Mouse (Mus musculus): ENCODE results near the gene Ndufb10. TPM values are rescaled to one million over a fixed set of nuclear protein-coding genes. Genes with fewer than 3 reads are reported as not detected.

The Ndufb10 gene
- polyA plus RNA-seq, 1 experiment from 2014 or later, result 290 TPM

DNA sequence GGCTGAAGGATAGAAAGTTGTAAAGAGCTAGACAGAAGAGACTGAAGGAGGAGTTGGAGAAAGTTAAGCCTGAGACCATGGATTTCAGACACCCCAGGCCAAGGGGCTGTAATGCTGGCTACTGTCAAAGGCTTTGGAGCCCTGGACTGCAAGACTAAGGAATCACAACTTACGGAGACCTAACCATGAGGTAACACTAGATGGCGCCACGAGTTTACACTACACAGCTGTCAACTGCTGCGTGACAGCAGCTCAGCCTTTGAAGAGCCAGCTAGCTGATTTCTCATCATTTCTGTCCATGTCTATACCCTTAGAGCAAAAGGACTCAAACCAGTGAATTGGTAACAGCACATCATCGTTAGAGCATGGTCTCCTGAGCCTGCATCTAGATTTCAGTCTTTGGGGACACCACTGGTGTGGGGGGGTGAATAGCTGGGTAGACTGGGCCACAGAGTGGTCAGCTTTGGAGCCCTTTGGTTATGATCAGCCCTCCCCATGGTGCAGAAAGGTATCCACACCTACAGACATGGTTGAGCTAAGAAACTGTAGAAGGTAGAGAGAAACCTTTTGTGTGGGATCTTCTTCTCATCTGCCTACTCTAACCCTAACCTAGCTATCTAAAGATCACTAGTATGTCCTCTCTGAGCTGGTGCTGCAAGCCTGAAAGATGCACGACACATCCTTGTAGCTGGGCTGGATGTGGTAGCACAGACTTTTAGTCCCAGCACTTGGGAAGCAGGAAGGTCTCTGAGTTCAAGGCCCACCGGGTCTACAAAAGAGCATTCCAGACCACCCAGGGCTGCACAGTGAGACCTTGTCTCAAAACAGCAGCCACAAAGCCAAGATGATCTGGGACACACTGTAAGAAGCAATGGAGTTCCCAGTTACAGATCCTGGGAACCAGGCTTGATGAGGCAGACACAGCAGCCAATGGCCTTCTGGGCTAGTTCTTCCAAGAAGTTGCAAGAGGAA, 21.5 kb upstream of the Ndufb10 start:
- peaks cover 24% of the 10 kb centered on the region for H3K27me3 ChIP-seq
- no peaks in the 10 kb centered on the region for H3K36me3 ChIP-seq
- H3K4me1 ChIP-seq (replicated peaks), result 0 out of 2 replicates have a peak, but pooled peaks cover 2% of the 10 kb centered on the region
- no peak overlapping the region for H3K4me2 ChIP-seq
- no peak overlapping the region for H3K4me3 ChIP-seq
- no peak overlapping the region for H3K27ac ChIP-seq (replicated peaks)
- WGBS, result 17% methylated on average over 7 of the region's 7 CpGs
- H3K9me3 ChIP-seq, result no peaks in the 10 kb centered on the region
- no peak overlapping the region for H3K9ac ChIP-seq
- ATAC-seq (ENCODE audit: low FRiP score, low read depth), result peak; percentile 86

DNA sequence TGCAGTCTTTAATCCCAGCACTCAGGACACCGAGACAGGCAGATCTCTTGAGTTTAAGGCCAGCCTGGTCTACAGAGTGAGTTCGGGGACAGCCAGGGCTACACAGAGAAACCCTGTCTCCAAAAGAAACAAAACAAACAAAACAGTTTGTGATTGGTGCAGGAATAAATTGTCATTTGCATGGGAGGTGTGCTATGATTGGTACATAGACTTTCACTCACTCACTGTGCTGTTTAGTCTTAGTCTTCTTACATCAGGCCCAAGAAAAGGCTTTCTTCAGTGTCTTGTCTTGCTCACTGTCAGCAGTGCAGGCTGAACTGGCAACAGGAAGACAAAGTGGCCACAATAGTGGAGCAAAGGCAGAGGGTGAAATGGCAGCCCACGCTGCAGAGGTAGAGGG, 20.1 kb upstream of the Ndufb10 start:
- Histone ChIP-seq H3K4me1 (replicated peaks) (0 out of 2 replicates have a peak, but pooled peaks cover 2% of the 10 kb centered on the region), H3K36me3 (no peaks in the 10 kb centered on the region), H3K9ac (no peak overlapping the region), H3K4me3 (no peak overlapping the region), H3K9me3 (no peaks in the 10 kb centered on the region), H3K27ac (replicated peaks) (no peak overlapping the region), H3K4me2 (no peak overlapping the region), H3K27me3 (peaks cover 13% of the 10 kb centered on the region)
- 64% methylated on average over 3 of the region's 3 CpGs for WGBS
- no peak for ATAC-seq (ENCODE audit: low FRiP score, low read depth)

DNA sequence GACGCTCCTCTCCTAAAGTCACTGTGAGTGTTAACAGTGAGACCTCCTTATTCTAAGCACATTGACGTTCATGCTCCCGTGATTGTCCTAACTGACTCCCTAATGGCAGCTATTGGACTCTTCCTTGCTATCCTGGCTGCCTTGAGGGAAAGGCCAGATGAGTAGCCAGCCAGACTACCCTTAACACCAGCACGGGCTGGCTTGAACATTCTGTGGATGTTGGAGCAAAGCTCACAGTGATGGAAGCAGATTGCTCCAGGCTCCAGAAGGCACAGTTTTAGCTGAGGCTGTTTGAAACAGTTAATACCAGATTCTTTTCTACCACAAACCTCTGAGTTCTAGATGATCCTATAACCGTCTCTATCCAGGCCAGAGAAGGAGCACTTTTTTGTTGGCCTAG, 19.6 kb upstream of the Ndufb10 start:
- Histone ChIP-seq H3K9ac (no peak overlapping the region), H3K4me2 (no peak overlapping the region), H3K27ac (replicated peaks) (no peak overlapping the region), H3K4me3 (no peak overlapping the region), H3K9me3 (no peaks in the 10 kb centered on the region), H3K36me3 (no peaks in the 10 kb centered on the region), H3K4me1 (replicated peaks) (0 out of 2 replicates have a peak, but pooled peaks cover 2% of the 10 kb centered on the region), H3K27me3 (peaks cover 8% of the 10 kb centered on the region)
- ATAC-seq (ENCODE audit: low FRiP score, low read depth), result no peak
- 77% methylated on average over 5 of the region's 5 CpGs for WGBS

DNA sequence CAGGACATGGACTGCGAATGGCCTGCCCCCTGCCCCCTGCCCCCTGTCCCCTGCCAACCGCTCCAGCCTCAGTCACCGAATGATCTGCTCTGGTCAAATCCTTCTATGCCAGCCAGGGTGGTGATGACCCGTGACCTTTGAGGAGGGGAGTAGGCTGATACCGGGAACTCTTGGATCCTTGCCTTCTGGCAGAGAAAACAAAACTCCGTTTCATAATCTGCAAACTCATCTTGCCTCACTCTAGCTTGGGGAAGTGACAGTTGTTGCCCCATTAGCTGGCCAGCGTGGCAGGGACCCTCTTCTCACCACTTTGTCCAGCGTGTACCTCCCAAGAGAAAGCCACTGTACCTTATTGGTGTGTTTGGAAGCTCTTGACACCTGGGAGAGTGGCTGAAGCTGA, 18.0 kb upstream of the Ndufb10 start:
- no peak overlapping the region for H3K27ac ChIP-seq (replicated peaks)
- H3K4me3 ChIP-seq, result no peak overlapping the region
- no peaks in the 10 kb centered on the region for H3K36me3 ChIP-seq
- H3K4me2 ChIP-seq, result no peak overlapping the region
- 77% methylated on average over 8 of the region's 8 CpGs for WGBS
- peaks cover 2% of the 10 kb centered on the region; the same call in 1 of the 2 replicates for H3K4me1 ChIP-seq (replicated peaks)
- no peak for ATAC-seq (ENCODE audit: low FRiP score, low read depth)
- no peaks in the 10 kb centered on the region for H3K9me3 ChIP-seq
- H3K27me3 ChIP-seq, result peaks cover 4% of the 10 kb centered on the region; the same call in 1 of the 2 replicates
- no peak overlapping the region for H3K9ac ChIP-seq

DNA sequence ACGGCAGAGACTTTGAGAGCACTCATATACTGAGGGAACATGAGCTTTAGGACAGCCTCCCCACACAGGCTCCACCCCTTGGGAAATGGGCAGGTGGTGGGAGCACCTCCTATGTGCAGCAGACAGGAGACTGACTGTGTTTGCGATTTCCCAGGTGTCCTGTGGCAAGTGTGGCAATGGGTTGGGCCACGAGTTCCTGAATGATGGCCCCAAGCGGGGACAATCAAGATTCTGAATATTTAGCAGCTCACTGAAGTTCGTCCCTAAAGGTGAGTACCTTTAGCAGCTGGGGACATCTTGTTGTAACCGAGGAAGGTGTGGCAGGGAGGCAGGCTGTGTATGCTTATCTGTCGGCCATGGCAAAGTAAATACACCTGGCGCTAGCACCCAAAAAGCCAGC, 15.6 kb upstream of the Ndufb10 start:
- no peak overlapping the region for H3K4me2 ChIP-seq
- no peak overlapping the region for H3K4me3 ChIP-seq
- WGBS, result 86% methylated on average over 8 of the region's 8 CpGs
- no peak overlapping the region for H3K9ac ChIP-seq
- no peaks in the 10 kb centered on the region for H3K36me3 ChIP-seq
- H3K27ac ChIP-seq (replicated peaks), result no peak overlapping the region
- no peak for ATAC-seq (ENCODE audit: low FRiP score, low read depth)
- no peaks in the 10 kb centered on the region for H3K27me3 ChIP-seq
- H3K4me1 ChIP-seq (replicated peaks), result peaks cover 16% of the 10 kb centered on the region
- H3K9me3 ChIP-seq, result no peaks in the 10 kb centered on the region

DNA sequence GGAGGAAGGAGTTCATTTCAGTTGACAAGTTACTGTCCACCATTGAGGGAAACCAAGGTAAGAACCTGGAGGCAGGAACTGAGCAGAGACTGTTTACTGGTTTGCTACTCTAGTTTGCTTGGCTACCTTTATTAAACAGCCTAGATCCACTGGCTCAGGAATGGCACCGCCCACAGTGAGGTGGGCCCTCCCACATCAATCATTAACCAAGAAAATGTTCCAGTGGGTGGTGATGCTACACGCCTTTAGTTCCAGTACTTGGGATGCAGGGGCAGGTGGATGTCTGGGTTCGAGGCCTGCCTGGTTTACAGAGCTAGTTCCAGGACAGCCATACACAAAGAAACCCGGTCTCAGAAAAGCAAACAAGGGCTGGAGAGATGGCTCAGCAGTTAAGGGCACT, 14.0 kb upstream of the Ndufb10 start:
- H3K36me3 ChIP-seq, result no peaks in the 10 kb centered on the region
- ATAC-seq (ENCODE audit: low FRiP score, low read depth), result no peak
- no peaks in the 10 kb centered on the region for H3K9me3 ChIP-seq
- H3K27ac ChIP-seq (replicated peaks), result no peak overlapping the region
- H3K4me2 ChIP-seq, result no peak overlapping the region
- peaks cover 16% of the 10 kb centered on the region for H3K4me1 ChIP-seq (replicated peaks)
- H3K9ac ChIP-seq, result no peak overlapping the region
- WGBS, result 81% methylated on average over 4 of the region's 4 CpGs
- no peak overlapping the region for H3K4me3 ChIP-seq
- no peaks in the 10 kb centered on the region for H3K27me3 ChIP-seq

DNA sequence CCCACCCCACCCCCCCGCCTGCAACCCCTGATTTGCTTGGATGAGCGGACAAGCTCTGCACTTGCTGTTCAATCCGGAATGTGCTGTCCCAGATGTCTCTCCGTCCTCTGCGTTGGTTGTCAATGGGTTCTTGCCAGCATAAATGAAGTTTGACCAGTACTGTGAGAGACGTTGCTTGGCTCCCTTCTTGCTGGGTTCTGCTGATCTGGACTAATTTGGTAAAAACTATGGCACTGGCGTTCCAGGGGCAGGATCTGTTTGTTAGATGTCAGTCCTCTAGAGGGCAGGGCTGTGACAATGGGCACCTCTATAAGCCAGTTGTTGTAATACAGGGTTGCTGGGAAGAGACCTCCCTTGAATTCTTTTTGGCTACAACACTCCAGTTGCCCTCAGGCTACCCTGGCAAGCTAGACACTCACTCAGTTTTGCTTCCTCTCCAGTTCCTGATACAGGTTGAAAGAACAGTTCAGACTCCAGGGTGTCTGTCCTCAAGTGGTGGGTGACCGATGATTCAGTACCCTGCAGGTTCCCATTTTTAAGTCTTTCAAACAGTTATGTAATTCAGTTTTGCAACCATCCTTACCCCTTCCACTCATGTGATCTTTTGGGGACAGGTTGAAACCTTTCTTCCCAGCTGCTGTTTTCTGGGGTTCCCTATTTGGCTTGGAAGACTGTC, 13.0 kb upstream of the Ndufb10 start:
- no peak for ATAC-seq (ENCODE audit: low FRiP score, low read depth)
- peak overlapping the region; percentile 60 for H3K4me3 ChIP-seq
- no peak overlapping the region for H3K27ac ChIP-seq (replicated peaks)
- H3K27me3 ChIP-seq, result no peaks in the 10 kb centered on the region
- H3K9me3 ChIP-seq, result no peaks in the 10 kb centered on the region
- peaks cover 16% of the 10 kb centered on the region for H3K4me1 ChIP-seq (replicated peaks)
- peak overlapping the region; percentile 67 for H3K9ac ChIP-seq
- no peaks in the 10 kb centered on the region for H3K36me3 ChIP-seq
- peak overlapping the region; percentile 95 for H3K4me2 ChIP-seq
- 19% methylated on average over 8 of the region's 8 CpGs for WGBS

DNA sequence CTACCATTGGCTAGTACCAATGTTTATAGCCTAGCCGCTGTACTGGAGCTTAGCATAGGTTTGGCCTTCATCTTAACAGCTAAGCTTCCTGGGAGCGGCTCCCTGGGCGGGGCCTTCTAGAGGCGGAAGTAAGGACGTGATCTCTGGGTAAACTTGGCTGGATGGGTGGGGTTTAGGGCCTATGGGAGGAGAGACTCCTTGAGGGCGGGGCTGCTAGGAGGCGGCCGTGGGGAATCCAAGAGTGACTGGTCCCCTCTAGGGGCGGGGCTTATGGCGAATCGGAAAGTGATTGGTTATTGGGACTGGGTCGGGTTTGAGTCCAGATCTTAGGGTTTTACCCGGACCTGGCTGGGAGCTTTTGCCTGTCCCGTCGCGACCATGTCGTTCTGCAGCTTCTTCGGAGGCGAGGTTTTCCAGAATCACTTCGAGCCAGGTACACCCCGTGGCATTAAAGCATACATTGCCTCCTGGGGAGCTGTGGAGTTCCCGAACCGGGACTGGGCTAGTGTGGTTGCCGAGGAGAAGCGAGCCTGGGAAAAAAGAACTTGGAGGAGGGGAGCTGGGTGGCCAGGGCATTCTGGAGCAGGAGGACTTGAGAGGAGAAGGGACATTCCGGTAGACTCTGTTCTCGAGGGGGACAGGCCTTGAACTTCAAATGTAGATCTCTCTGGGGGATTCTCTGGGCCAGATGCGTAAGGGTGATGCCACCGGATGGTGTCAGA, 12.2 kb upstream of the Ndufb10 start, which contains the start of gene Msrb1:
Gene Msrb1, plus strand, starts transcription at position 313 of the 722 bp plus-strand sequence.
- no peaks in the 10 kb centered on the region for H3K36me3 ChIP-seq
- peak within 1 kb of the TSS; percentile 60 for H3K4me3 ChIP-seq
- H3K4me2 ChIP-seq, result peak within 1 kb of the TSS; percentile 95
- no peaks in the 10 kb centered on the region for H3K27me3 ChIP-seq
- H3K27ac ChIP-seq (replicated peaks), result peak within 1 kb of the TSS; percentile 67
- H3K9me3 ChIP-seq, result no peaks in the 10 kb centered on the region
- ATAC-seq (ENCODE audit: low FRiP score, low read depth), result peak; percentile 95
- peak within 1 kb of the TSS; percentile 67 for H3K9ac ChIP-seq
- 2% methylated on average over 29 of the region's 29 CpGs for WGBS
- peaks cover 16% of the 10 kb centered on the region for H3K4me1 ChIP-seq (replicated peaks)

DNA sequence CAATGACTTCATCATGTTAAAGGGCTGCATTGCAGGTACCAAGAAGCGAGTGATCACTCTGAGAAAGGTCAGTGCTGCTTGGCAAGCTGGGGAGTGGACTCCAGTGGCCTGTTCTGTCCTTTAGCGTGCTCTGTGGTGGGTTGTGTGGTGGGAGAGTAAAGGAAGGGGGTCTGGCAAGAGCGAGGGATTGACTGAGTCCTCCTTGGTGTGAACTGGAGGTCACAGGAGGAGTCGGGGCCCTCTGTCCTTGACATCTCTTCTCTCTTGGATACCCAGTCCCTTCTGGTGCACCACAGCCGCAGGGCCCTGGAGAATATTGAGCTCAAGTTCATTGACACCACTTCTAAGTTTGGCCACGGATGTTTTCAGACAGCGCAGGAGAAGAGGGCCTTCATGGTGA, 11.2 kb upstream of the Ndufb10 start:
- 84% methylated on average over 7 of the region's 7 CpGs for WGBS
- no peak for ATAC-seq (ENCODE audit: low FRiP score, low read depth)
- H3K4me3 ChIP-seq, result no peak overlapping the region

DNA sequence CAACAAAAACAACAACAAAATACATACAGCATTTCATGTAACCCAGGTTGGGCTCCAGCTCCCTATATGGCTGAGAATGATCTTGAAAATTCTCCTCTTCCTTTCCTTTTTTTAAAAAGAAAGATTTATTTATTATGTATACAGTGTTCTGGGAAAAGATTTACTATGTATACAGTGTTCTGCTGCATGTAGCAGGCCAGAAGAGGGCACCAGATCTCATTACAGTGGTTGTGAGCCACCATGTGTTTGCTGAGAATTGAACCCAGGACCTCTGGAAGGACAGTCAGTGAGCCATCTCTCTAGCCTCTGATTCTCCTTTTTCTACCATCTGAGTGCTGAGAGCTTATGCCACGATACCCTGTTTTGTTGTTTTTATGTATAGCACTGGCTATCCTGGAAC, 10.2 kb upstream of the Ndufb10 start:
- Histone ChIP-seq H3K36me3 (no peaks in the 10 kb centered on the region), H3K9ac (no peak overlapping the region), H3K27me3 (no peaks in the 10 kb centered on the region), H3K27ac (replicated peaks) (no peak overlapping the region), H3K4me1 (replicated peaks) (peaks cover 16% of the 10 kb centered on the region), H3K4me3 (no peak overlapping the region), H3K4me2 (no peak overlapping the region), H3K9me3 (no peaks in the 10 kb centered on the region)
- 97% methylated on average over 1 of the region's 1 CpGs for WGBS
- ATAC-seq (ENCODE audit: low FRiP score, low read depth), result no peak

More for the DNA sequence above, 11.2 kb upstream of the Ndufb10 start:
- Histone ChIP-seq H3K27ac (replicated peaks) (no peak overlapping the region), H3K36me3 (no peaks in the 10 kb centered on the region), H3K9me3 (no peaks in the 10 kb centered on the region), H3K27me3 (no peaks in the 10 kb centered on the region), H3K4me2 (no peak overlapping the region), H3K4me1 (replicated peaks) (peaks cover 16% of the 10 kb centered on the region), H3K9ac (no peak overlapping the region)

DNA sequence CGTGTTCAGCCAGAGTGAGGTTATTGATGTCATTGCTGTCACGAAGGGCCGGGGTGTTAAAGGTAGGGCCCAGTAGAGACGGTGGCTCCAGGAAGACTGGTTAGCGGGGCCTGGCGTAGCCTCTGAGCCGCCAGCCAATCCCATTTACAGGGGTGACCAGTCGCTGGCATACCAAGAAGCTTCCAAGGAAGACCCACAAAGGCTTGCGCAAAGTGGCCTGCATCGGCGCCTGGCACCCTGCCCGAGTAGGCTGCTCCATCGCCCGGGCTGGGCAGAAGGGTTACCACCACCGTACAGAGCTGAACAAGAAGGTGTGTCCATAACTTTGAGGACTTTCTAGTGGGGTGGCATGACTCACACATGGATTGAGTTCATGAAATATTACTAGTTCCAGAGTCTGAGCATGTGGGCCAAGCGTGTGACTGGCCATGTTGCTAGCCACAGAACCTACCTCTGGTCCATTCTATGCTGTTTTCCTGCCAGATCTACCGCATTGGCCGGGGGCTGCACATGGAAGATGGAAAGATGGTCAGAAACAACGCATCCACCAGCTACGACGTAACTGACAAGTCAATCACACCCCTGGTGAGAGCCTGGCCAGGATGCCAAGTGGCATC, 9.3 kb upstream of the Ndufb10 start:
- no peak overlapping the region for H3K27ac ChIP-seq (replicated peaks)
- H3K27me3 ChIP-seq, result no peaks in the 10 kb centered on the region
- H3K4me2 ChIP-seq, result no peak overlapping the region
- ATAC-seq (ENCODE audit: low FRiP score, low read depth), result no peak
- H3K9ac ChIP-seq, result no peak overlapping the region
- no peaks in the 10 kb centered on the region for H3K36me3 ChIP-seq
- WGBS, result 91% methylated on average over 21 of the region's 21 CpGs
- H3K4me3 ChIP-seq, result no peak overlapping the region
- no peaks in the 10 kb centered on the region for H3K9me3 ChIP-seq
- peaks cover 16% of the 10 kb centered on the region for H3K4me1 ChIP-seq (replicated peaks)

All from hindbrain, embryonic 15.5 days (tissue).